Mouse (Mus musculus): ENCODE measurements around the gene Hipk1. TPM values are rescaled to one million over a fixed set of nuclear protein-coding genes. Genes with fewer than 3 reads are reported as not detected.

Gene Hipk1
- polyA plus RNA-seq, 1 experiment from 2014 or later, result 9.8 TPM

DNA sequence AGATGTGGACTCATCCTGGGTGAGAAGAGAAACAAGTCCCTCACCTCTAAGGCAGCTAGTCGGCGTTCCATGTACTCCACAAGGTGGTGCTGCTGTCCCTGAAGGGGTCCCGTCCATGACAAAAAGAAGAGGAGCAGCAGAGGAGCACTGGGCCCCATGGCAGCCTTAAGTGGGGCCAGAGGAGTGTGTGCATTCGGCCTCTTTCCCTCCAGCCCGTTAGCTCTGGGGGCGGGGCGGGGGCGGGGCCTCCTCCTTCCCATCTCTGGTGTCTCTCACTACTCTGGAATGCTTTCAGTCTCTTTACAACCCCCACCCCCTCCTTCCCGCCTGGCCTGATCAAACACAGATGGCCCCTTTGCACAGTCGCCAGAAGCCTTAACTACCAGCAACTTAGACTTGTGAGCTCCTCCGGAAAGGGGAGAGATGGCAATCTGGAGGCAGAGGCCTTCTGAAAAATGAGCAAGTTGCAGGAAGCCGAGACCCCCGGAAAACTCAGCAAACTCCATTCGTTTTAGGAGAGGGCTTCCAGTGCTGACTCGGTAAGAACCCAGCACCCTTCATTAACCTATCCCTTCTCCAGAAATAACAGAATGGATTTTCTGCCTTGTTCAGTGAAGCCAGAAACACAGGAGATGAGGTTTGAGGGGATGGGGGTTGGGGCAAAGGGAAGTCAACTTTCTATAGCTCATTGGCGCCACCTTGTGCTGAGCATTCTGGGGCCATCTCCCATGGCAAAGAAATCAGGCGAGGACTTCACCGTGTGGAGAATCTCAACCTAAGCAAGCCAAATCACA is 53.4 kb downstream of the Hipk1 start, which contains the start of gene Olfml3:
TSS of gene Olfml3 (minus strand) at position 224 of the 794 bp plus-strand sequence.
- Histone ChIP-seq H3K27ac (peak within 1 kb of the TSS; percentile 82), H3K4me3 (replicated peaks; ENCODE audit: low read depth, low read length) (peak within 1 kb of the TSS; percentile 33), H3K27me3 (ENCODE audit: insufficient read depth, low read length) (no peaks in the 10 kb centered on the region), H3K9me3 (replicated peaks; ENCODE audit: low read length) (no peaks in the 10 kb centered on the region), H3K9ac (ENCODE audit: low read depth, low read length) (peak within 1 kb of the TSS; percentile 45; the same call in 1 of the 2 replicates), H3K4me1 (replicated peaks; ENCODE audit: insufficient read depth, low read length) (peaks cover 15% of the 10 kb centered on the region; the same call in 1 of the 2 replicates), H3K4me2 (ENCODE audit: low read length) (peak within 1 kb of the TSS; percentile 67), H3K36me3 (ENCODE audit: insufficient read depth, low read length) (peaks cover 6% of the 10 kb centered on the region; the same call in 1 of the 2 replicates)
- DNase-seq (ENCODE audit: low spot score), result peak; percentile 94
- WGBS, result under 1% methylated on average over 18 of the region's 18 CpGs
- peak; percentile 76 for ATAC-seq (replicated peaks; ENCODE audit: low FRiP score, low read depth)
- TF ChIP-seq CTCF (IDR thresholded peaks at IDR 0.05; ENCODE audit: low read depth), result peak; percentile 90

GRCm38 (mm10) chr3:103737061-103737754 is 54.2 kb downstream of the Hipk1 start:
- ATAC-seq (replicated peaks; ENCODE audit: low FRiP score, low read depth), result no peak

DNA sequence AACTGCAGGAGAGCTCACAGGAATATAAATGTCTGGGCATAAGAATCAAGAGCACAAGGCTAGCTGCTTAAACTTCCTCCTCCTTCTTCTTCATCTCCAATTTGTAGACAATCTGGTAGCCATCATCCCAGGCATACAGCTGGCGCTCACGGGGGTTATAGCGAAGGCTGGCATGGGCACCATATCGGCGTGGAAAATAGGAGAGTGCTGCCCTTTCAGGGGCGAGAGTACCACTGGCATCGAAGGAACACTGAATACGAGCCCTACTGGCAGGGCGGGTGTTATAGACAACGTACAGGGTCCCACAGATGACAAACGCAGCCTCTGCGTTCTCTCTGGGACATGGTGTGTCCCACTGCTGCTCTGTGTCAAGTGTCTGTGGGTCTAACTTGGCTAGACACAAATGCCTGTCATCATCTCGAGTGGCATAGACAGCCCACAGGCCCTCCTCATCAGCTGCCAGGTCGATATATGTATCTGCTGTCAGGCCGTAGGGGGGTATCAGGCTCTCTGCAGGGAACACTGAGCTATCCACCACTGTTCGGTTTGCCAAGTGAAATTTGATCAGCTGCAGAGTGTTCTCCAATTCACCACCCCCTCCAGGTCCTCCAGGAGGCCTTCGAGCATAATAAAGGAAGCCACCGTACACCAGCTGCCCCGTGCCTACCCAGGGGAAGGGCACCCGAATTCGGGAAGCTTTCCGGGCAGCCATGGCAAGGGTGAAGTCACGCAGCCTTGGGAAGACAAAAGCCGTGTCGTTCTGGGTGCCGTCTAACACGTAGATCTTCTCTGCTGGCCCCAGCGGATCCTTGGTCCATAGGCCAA is 55.4 kb downstream of the Hipk1 start:
- H3K4me2 ChIP-seq (ENCODE audit: low read length), result peak overlapping the region; percentile 67
- peak overlapping the region; percentile 82 for H3K27ac ChIP-seq
- DNase-seq (ENCODE audit: low spot score), result peak; percentile 16
- no peaks in the 10 kb centered on the region for H3K36me3 ChIP-seq (ENCODE audit: insufficient read depth, low read length)
- peak overlapping the region; percentile 35 for H3K9ac ChIP-seq (ENCODE audit: low read depth, low read length)
- no peaks in the 10 kb centered on the region for H3K27me3 ChIP-seq (ENCODE audit: insufficient read depth, low read length)
- 61% methylated on average over 28 of the region's 28 CpGs for WGBS
- TF ChIP-seq CTCF (IDR thresholded peaks at IDR 0.05; ENCODE audit: low read depth), result no peak
- peaks cover 15% of the 10 kb centered on the region; the same call in 1 of the 2 replicates for H3K4me1 ChIP-seq (replicated peaks; ENCODE audit: insufficient read depth, low read length)
- H3K9me3 ChIP-seq (replicated peaks; ENCODE audit: low read length), result no peaks in the 10 kb centered on the region
- ATAC-seq (replicated peaks; ENCODE audit: low FRiP score, low read depth), result no peak
- H3K4me3 ChIP-seq (replicated peaks; ENCODE audit: low read depth, low read length), result peak overlapping the region; percentile 33

More at GRCm38 (mm10) chr3:103737061-103737754, 54.2 kb downstream of the Hipk1 start:
- DNase-seq (ENCODE audit: low spot score), result peak; percentile 64
- peak overlapping the region; percentile 82 for H3K27ac ChIP-seq
- peaks cover 15% of the 10 kb centered on the region; the same call in 1 of the 2 replicates for H3K4me1 ChIP-seq (replicated peaks; ENCODE audit: insufficient read depth, low read length)
- H3K4me3 ChIP-seq (replicated peaks; ENCODE audit: low read depth, low read length), result peak overlapping the region; percentile 33
- no peaks in the 10 kb centered on the region for H3K9me3 ChIP-seq (replicated peaks; ENCODE audit: low read length)
- peak overlapping the region; percentile 67 for H3K4me2 ChIP-seq (ENCODE audit: low read length)
- 0 out of 2 replicates have a peak, but pooled peaks cover 4% of the 10 kb centered on the region for H3K36me3 ChIP-seq (ENCODE audit: insufficient read depth, low read length)
- 16% methylated on average over 16 of the region's 16 CpGs for WGBS
- no peaks in the 10 kb centered on the region for H3K27me3 ChIP-seq (ENCODE audit: insufficient read depth, low read length)
- H3K9ac ChIP-seq (ENCODE audit: low read depth, low read length), result peak overlapping the region; percentile 45; the same call in 1 of the 2 replicates
- no peak for TF ChIP-seq CTCF (IDR thresholded peaks at IDR 0.05; ENCODE audit: low read depth)

- DNase-seq (ENCODE audit: low spot score) (peak; percentile 77), ATAC-seq (replicated peaks; ENCODE audit: low FRiP score, low read depth) (no peak)
These were observed 56.5 kb downstream of the Hipk1 start for GRCm38 (mm10) chr3:103734696-103735519.

More at GRCm38 (mm10) chr3:103734696-103735519, 56.5 kb downstream of the Hipk1 start:
- Histone ChIP-seq H3K27me3 (ENCODE audit: insufficient read depth, low read length) (no peaks in the 10 kb centered on the region), H3K9ac (ENCODE audit: low read depth, low read length) (peak overlapping the region; percentile 33), H3K4me1 (replicated peaks; ENCODE audit: insufficient read depth, low read length) (peaks cover 15% of the 10 kb centered on the region; the same call in 1 of the 2 replicates), H3K4me3 (replicated peaks; ENCODE audit: low read depth, low read length) (no peak overlapping the region), H3K9me3 (replicated peaks; ENCODE audit: low read length) (no peaks in the 10 kb centered on the region), H3K36me3 (ENCODE audit: insufficient read depth, low read length) (no peaks in the 10 kb centered on the region), H3K27ac (peak overlapping the region; percentile 82), H3K4me2 (ENCODE audit: low read length) (peak overlapping the region; percentile 67)
- no peak for TF ChIP-seq CTCF (IDR thresholded peaks at IDR 0.05; ENCODE audit: low read depth)
- WGBS, result 8% methylated on average over 11 of the region's 11 CpGs
